Mouse (Mus musculus): ENCODE measurements around the gene Nudt9.

DNA sequence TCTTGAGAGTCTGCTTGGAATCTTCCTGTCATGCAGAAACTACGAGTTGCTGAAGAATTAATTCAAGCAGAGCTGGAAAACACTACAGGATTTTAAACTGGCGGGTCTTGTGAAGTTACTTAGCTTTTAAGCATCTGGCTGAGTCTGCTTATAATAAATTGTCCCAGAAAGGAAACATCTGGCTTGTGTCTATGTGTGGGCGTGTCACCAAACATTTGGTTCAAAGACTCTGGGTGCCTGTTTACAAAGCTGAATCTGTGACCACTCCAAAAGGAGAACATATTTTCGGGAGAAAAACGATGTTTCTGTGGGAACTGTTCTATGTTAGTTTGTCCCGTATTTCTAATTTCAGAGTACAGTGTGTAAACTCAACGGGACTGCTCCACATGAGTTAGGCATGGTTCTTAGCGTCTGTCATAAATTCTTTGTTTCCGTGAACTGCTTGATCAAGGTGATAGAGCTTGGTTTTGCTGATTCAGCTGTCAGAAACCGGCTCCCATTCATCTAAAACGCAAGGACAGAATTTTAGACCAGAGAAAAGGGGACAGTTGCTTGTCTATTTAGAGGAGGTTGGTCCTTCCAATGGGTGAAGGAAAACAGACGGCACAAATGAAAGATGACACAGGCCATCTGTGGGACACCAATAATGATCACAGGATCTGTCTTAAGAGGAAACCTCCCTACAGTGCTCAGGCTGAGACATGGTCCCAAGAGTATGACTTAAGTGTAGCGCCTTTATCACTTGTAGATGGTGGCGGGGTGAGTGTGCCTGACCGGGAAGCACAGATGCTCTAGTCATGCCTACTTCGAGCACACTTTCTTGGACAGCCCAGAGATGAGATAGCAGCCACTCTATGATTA is 50.2 kb downstream of the Nudt9 start:
- TF ChIP-seq CTCF (IDR thresholded peaks at IDR 0.05; ENCODE audit: extremely low read depth, insufficient read length, insufficient replicate concordance, low read depth, low read length) (no peak), POLR2A (IDR thresholded peaks at IDR 0.05; ENCODE audit: low read depth, low read length) (no peak)
